Mouse (Mus musculus): ENCODE data around the gene Farp1. TPM values are rescaled to one million over a fixed set of nuclear protein-coding genes. Genes with fewer than 3 reads are reported as not detected.
A peak's percentile ranks its signal among the peaks of the same experiment; 100 is the strongest.

Gene Farp1
- polyA plus RNA-seq, 1 experiment from 2014 or later: 19.1 TPM

DNA sequence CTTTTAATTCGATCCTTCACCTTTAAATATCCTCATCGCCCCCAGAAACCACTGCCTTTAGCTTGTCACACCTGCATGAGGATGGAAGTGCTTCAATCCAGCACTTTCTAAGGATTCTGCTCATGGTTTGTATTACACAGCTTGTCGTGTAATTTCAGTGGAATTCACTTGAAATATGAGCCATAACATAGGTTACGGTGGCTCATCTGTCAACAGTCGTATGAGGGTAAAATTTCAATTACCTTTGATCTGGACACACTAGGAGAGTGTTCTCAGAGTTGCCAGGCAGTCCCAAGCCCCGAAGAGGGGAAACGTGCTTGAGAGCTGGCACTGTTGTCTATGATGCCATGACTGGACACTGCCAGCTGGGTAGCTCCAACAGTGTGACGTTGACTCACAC lies 77.1 kb downstream of the Farp1 start:
- Histone ChIP-seq H3K9ac (ENCODE audit: low read length) (no peak overlapping the region), H3K9me3 (ENCODE audit: control insufficient read depth, low read length) (no peaks in the 10 kb centered on the region), H3K4me2 (ENCODE audit: low read length) (no peak overlapping the region), H3K4me3 (ENCODE audit: control insufficient read depth in 1 of 2, insufficient read depth in 1 of 2, low read depth in 1 of 2, low read length in 2 of 2) (no peak overlapping the region), H3K27me3 (ENCODE audit: control insufficient read depth, insufficient read depth, low read length) (no peaks in the 10 kb centered on the region), H3K36me3 (ENCODE audit: control insufficient read depth, insufficient read depth, low read length) (peaks cover 10% of the 10 kb centered on the region), H3K27ac (replicated peaks in 1 of 2; ENCODE audit: control insufficient read depth in 1 of 2, insufficient read depth in 1 of 2, low read depth in 2 of 2, low read length in 2 of 2) (no peak overlapping the region), H3K4me1 (ENCODE audit: control insufficient read depth in 2 of 2, insufficient read depth in 2 of 2, low read length in 2 of 2) (peaks cover 25 to 37% of the 10 kb centered on the region in 2 experiments)
- 91% methylated on average over 8 of the region's 8 CpGs for whole genome bisulfite sequencing
- ATAC-seq (ENCODE audit: insufficient number of reproducible peaks, insufficient read depth, low FRiP score, low read depth): no peak

DNA sequence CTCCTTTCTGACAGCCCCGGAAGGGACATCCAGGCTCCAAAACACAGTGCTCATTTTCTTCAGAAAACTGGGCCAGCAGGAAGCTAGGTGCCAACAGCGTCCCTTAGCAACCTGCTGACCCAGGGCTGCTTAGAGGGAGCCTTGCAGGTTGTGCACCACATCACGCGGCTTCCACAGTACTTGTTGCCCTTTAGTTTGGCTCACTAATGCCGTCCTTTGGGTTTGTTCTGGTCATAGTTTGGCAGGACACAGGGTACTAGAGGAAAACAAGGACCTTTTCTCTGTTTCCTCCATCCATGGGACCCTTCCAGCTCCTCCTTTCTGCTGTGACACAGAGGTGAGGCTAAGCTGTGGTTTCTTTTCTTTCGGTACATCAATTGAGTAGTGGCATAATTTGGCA lies 78.8 kb downstream of the Farp1 start:
- Histone ChIP-seq H3K27ac (replicated peaks in 1 of 2; ENCODE audit: control insufficient read depth in 1 of 2, insufficient read depth in 1 of 2, low read depth in 2 of 2, low read length in 2 of 2) (no peak overlapping the region), H3K4me1 (ENCODE audit: control insufficient read depth in 2 of 2, insufficient read depth in 2 of 2, low read length in 2 of 2) (peaks cover 15 to 25% of the 10 kb centered on the region in 2 experiments), H3K4me2 (ENCODE audit: low read length) (no peak overlapping the region), H3K9ac (ENCODE audit: low read length) (no peak overlapping the region), H3K36me3 (ENCODE audit: control insufficient read depth, insufficient read depth, low read length) (peaks cover 10% of the 10 kb centered on the region), H3K27me3 (ENCODE audit: control insufficient read depth, insufficient read depth, low read length) (no peaks in the 10 kb centered on the region), H3K9me3 (ENCODE audit: control insufficient read depth, low read length) (no peaks in the 10 kb centered on the region), H3K4me3 (ENCODE audit: control insufficient read depth in 1 of 2, insufficient read depth in 1 of 2, low read depth in 1 of 2, low read length in 2 of 2) (no peak overlapping the region)
- no peak for ATAC-seq (ENCODE audit: insufficient number of reproducible peaks, insufficient read depth, low FRiP score, low read depth)
- WGBS: 92% methylated on average over 6 of the region's 6 CpGs

DNA sequence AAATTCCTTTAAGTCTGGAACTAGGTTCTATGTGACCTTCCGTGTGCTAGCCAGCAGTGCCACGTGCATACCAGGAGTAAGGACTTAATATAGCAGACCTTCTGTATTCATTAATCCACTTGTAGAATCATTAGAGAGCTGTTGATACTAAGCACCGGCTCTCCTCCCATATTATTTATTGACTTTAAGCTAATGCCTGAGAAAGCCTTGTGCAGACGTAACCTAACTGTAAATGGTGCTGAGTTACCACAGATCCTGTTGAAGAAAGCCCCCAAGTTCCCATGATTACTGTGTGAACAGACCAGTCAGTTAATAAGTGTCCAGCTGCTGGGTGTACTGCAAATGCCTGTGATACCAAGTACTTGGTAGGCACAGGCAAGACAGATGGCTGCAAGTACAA lies 81.7 kb downstream of the Farp1 start:
- Histone ChIP-seq H3K9ac (ENCODE audit: low read length) (no peak overlapping the region), H3K4me2 (ENCODE audit: low read length) (no peak overlapping the region), H3K36me3 (ENCODE audit: control insufficient read depth, insufficient read depth, low read length) (peaks cover 13% of the 10 kb centered on the region), H3K4me1 (ENCODE audit: control insufficient read depth in 2 of 2, insufficient read depth in 2 of 2, low read length in 2 of 2) (peaks cover 4 to 5% of the 10 kb centered on the region in 2 experiments; a peak in 3 of 4 replicates), H3K4me3 (ENCODE audit: control insufficient read depth in 1 of 2, insufficient read depth in 1 of 2, low read depth in 1 of 2, low read length in 2 of 2) (no peak overlapping the region), H3K9me3 (ENCODE audit: control insufficient read depth, low read length) (no peaks in the 10 kb centered on the region), H3K27me3 (ENCODE audit: control insufficient read depth, insufficient read depth, low read length) (no peaks in the 10 kb centered on the region), H3K27ac (replicated peaks in 1 of 2; ENCODE audit: control insufficient read depth in 1 of 2, insufficient read depth in 1 of 2, low read depth in 2 of 2, low read length in 2 of 2) (no peak overlapping the region)
- 86% methylated on average over 4 of the region's 4 CpGs for WGBS
- no peak for ATAC-seq (ENCODE audit: insufficient number of reproducible peaks, insufficient read depth, low FRiP score, low read depth)

DNA sequence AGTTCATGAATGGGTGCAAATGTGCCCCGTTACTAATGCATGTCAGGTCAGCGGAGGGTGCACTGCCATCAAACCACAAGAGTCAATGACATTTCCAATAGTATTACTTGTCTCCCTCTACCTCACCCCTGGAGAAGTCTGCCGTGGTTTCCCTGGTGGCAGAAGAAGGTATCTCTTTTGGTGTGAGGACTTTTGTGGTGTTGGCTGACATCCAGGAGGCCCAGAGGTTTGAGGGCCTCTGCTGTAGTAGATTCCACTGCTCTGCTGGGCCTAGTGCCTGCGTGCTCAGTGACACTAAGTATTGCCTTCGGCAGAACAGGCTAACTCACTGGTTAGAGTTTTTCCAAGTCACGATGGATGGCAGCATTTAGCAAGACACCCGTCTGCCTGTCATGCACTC lies 83.9 kb downstream of the Farp1 start:
- ATAC-seq (ENCODE audit: insufficient number of reproducible peaks, insufficient read depth, low FRiP score, low read depth): peak; percentile 33; the same call in 1 of the 2 replicates
- no peak overlapping the region for H3K9ac ChIP-seq (ENCODE audit: low read length)
- 48% methylated on average over 7 of the region's 7 CpGs for WGBS

DNA sequence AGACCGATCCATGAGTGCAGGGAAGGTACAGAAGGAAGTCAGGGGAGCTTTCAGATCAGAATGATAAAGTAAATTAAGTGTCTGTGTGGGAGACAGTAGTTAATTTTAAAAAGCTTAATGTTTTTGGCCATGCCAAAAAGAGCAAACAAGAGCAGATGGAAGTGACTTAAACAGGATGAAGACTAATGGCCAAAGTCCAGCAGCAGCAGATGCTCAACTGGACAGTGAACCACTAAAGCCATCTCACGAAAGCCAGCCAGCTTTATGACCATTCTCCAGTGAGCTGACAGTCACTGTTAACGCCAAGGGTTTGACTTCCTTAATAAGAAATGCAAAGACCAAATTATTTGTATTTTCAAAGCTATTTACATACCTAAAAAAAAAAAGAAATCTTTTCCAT lies 86.7 kb downstream of the Farp1 start:
- no peak overlapping the region for H3K9ac ChIP-seq (ENCODE audit: low read length)
- no peak overlapping the region for H3K27ac ChIP-seq (replicated peaks in 1 of 2; ENCODE audit: control insufficient read depth in 1 of 2, insufficient read depth in 1 of 2, low read depth in 2 of 2, low read length in 2 of 2)
- H3K4me1 ChIP-seq (ENCODE audit: control insufficient read depth in 2 of 2, insufficient read depth in 2 of 2, low read length in 2 of 2): peaks cover 4 to 11% of the 10 kb centered on the region in 2 experiments; a peak in 3 of 4 replicates
- no peaks in the 10 kb centered on the region for H3K27me3 ChIP-seq (ENCODE audit: control insufficient read depth, insufficient read depth, low read length)
- H3K4me3 ChIP-seq (ENCODE audit: control insufficient read depth in 1 of 2, insufficient read depth in 1 of 2, low read depth in 1 of 2, low read length in 2 of 2): no peak overlapping the region
- 68% methylated on average over 3 of the region's 3 CpGs for WGBS
- ATAC-seq (ENCODE audit: insufficient number of reproducible peaks, insufficient read depth, low FRiP score, low read depth): no peak
- no peak overlapping the region for H3K4me2 ChIP-seq (ENCODE audit: low read length)
- H3K9me3 ChIP-seq (ENCODE audit: control insufficient read depth, low read length): no peaks in the 10 kb centered on the region
- 0 out of 2 replicates have a peak, but pooled peaks cover 3% of the 10 kb centered on the region for H3K36me3 ChIP-seq (ENCODE audit: control insufficient read depth, insufficient read depth, low read length)

More for the DNA sequence above, 83.9 kb downstream of the Farp1 start:
- Histone ChIP-seq H3K4me3 (ENCODE audit: control insufficient read depth in 1 of 2, insufficient read depth in 1 of 2, low read depth in 1 of 2, low read length in 2 of 2) (no peak overlapping the region), H3K9me3 (ENCODE audit: control insufficient read depth, low read length) (no peaks in the 10 kb centered on the region), H3K27ac (replicated peaks in 1 of 2; ENCODE audit: control insufficient read depth in 1 of 2, insufficient read depth in 1 of 2, low read depth in 2 of 2, low read length in 2 of 2) (peak overlapping the region; percentile 5 to 9; a peak in 2 of 4 replicates), H3K4me2 (ENCODE audit: low read length) (no peak overlapping the region), H3K4me1 (ENCODE audit: control insufficient read depth in 2 of 2, insufficient read depth in 2 of 2, low read length in 2 of 2) (peaks cover 4 to 5% of the 10 kb centered on the region in 2 experiments; a peak in 3 of 4 replicates), H3K27me3 (ENCODE audit: control insufficient read depth, insufficient read depth, low read length) (no peaks in the 10 kb centered on the region), H3K36me3 (ENCODE audit: control insufficient read depth, insufficient read depth, low read length) (peaks cover 13% of the 10 kb centered on the region)

DNA sequence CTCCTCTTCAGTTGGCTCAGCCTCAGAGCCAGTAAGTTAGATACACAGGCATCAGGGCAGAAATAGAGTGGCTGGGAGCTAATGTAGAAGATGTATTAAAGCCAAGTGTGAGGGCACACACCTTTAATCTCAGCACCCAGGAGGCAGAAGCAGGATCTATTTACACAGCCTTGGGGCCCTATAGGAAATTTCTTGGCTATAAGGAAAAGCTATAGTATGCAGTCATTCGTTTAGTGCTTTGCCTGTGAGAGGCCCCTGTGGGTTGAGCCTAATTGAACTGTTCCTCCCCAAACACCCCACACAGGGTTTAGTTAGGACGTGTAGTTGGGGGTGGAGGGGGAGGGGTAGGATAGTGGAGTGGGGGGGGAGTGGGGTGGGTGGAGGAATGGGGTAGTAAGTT lies 87.9 kb downstream of the Farp1 start:
- ATAC-seq (ENCODE audit: insufficient number of reproducible peaks, insufficient read depth, low FRiP score, low read depth): no peak
- H3K9me3 ChIP-seq (ENCODE audit: control insufficient read depth, low read length): no peaks in the 10 kb centered on the region
- no peak overlapping the region for H3K9ac ChIP-seq (ENCODE audit: low read length)
- peaks cover 8% of the 10 kb centered on the region; the same call in 1 of the 2 replicates for H3K36me3 ChIP-seq (ENCODE audit: control insufficient read depth, insufficient read depth, low read length)
- H3K4me2 ChIP-seq (ENCODE audit: low read length): no peak overlapping the region
- H3K27ac ChIP-seq (replicated peaks in 1 of 2; ENCODE audit: control insufficient read depth in 1 of 2, insufficient read depth in 1 of 2, low read depth in 2 of 2, low read length in 2 of 2): no peak overlapping the region
- no peak overlapping the region for H3K4me3 ChIP-seq (ENCODE audit: control insufficient read depth in 1 of 2, insufficient read depth in 1 of 2, low read depth in 1 of 2, low read length in 2 of 2)
- 56% methylated on average over 2 of the region's 2 CpGs for WGBS
- no peaks in the 10 kb centered on the region for H3K27me3 ChIP-seq (ENCODE audit: control insufficient read depth, insufficient read depth, low read length)
- H3K4me1 ChIP-seq (ENCODE audit: control insufficient read depth in 2 of 2, insufficient read depth in 2 of 2, low read length in 2 of 2): peaks cover 4 to 11% of the 10 kb centered on the region in 2 experiments; a peak in 3 of 4 replicates

DNA sequence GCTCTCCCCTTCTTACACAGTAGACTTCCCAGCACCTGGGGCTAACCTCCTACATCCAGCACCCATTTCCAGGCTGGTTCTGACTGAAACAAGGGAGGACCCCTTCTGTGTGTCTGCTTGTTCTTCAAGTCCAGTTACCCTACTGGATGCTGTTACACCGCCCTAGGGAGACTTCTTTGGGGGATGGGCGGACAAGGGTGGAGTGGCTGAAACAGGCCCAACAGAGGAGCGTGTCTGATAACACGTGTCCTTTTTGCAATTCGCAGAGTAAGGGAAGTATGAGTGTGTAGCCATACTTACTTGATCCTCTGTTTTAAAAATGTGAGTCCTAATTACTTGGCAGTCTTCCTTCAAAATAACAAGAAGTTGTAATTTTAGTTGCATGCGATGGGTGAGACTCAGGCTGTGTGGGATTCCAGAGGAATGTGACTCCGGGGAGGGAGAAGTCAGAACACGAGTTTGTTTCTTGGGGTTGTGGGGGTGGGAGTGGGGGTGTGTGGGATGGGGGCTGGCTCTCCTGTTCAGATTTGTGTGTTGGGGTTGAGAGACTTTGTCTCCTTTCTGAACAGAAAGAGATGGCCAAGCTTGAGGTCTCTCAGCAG lies 89.5 kb downstream of the Farp1 start:
- no peak for ATAC-seq (ENCODE audit: insufficient number of reproducible peaks, insufficient read depth, low FRiP score, low read depth)
- H3K4me1 ChIP-seq (ENCODE audit: control insufficient read depth in 2 of 2, insufficient read depth in 2 of 2, low read length in 2 of 2): peaks cover 7 to 13% of the 10 kb centered on the region in 2 experiments

DNA sequence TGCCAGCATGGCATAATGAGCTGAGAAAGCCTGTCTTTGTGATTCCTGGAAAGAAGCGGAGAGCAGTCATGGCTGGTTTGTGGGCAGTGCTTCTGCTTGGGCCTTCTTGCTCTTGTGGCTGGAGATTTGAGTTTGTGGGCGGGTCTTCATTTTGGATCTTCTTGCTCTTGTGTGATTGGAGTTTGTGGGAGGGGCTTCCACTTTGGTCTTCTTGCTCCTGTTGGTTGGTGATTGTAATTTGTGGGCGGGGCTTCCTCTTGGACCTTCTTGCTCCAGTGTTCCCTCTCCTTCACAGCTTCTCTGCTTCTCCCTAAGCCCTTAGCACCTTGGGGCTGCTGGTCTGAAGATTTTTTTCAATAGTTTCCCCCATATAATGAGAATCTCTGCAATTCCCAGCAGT lies 90.7 kb downstream of the Farp1 start:
- H3K4me3 ChIP-seq (ENCODE audit: control insufficient read depth in 1 of 2, insufficient read depth in 1 of 2, low read depth in 1 of 2, low read length in 2 of 2): no peak overlapping the region

More for the DNA sequence above, 89.5 kb downstream of the Farp1 start:
- WGBS: 71% methylated on average over 8 of the region's 8 CpGs
- Histone ChIP-seq H3K36me3 (ENCODE audit: control insufficient read depth, insufficient read depth, low read length) (peaks cover 8% of the 10 kb centered on the region; the same call in 1 of the 2 replicates), H3K27me3 (ENCODE audit: control insufficient read depth, insufficient read depth, low read length) (no peaks in the 10 kb centered on the region), H3K4me2 (ENCODE audit: low read length) (no peak overlapping the region), H3K9me3 (ENCODE audit: control insufficient read depth, low read length) (no peaks in the 10 kb centered on the region), H3K27ac (replicated peaks in 1 of 2; ENCODE audit: control insufficient read depth in 1 of 2, insufficient read depth in 1 of 2, low read depth in 2 of 2, low read length in 2 of 2) (no peak overlapping the region), H3K9ac (ENCODE audit: low read length) (no peak overlapping the region), H3K4me3 (ENCODE audit: control insufficient read depth in 1 of 2, insufficient read depth in 1 of 2, low read depth in 1 of 2, low read length in 2 of 2) (no peak overlapping the region)

More for the DNA sequence above, 90.7 kb downstream of the Farp1 start:
- H3K27me3 ChIP-seq (ENCODE audit: control insufficient read depth, insufficient read depth, low read length): no peaks in the 10 kb centered on the region
- 84% methylated on average over 3 of the region's 3 CpGs for WGBS
- H3K4me1 ChIP-seq (ENCODE audit: control insufficient read depth in 2 of 2, insufficient read depth in 2 of 2, low read length in 2 of 2): peaks cover 8 to 12% of the 10 kb centered on the region in 2 experiments
- peaks cover 5% of the 10 kb centered on the region; the same call in 1 of the 2 replicates for H3K36me3 ChIP-seq (ENCODE audit: control insufficient read depth, insufficient read depth, low read length)
- no peak overlapping the region for H3K27ac ChIP-seq (replicated peaks in 1 of 2; ENCODE audit: control insufficient read depth in 1 of 2, insufficient read depth in 1 of 2, low read depth in 2 of 2, low read length in 2 of 2)
- no peak overlapping the region for H3K4me2 ChIP-seq (ENCODE audit: low read length)
- no peaks in the 10 kb centered on the region for H3K9me3 ChIP-seq (ENCODE audit: control insufficient read depth, low read length)
- no peak overlapping the region for H3K9ac ChIP-seq (ENCODE audit: low read length)
- ATAC-seq (ENCODE audit: insufficient number of reproducible peaks, insufficient read depth, low FRiP score, low read depth): no peak

All from heart, embryonic 14.5 days (tissue).